Mouse (Mus musculus): Measurements from ENCODE around the gene Kdelr2.

- TF ChIP-seq POLR2A (IDR thresholded peaks at IDR 0.05; ENCODE audit: insufficient read depth, low read depth, low read length) (no peak), CTCF (IDR thresholded peaks at IDR 0.05; ENCODE audit: insufficient read depth, low read depth, low read length) (no peak)
Measured at GRCm38 (mm10) chr5:143466891-143467669, 63.4 kb downstream of the Kdelr2 start.

Data from olfactory bulb, adult 2 months (tissue).